Mouse (Mus musculus) intestine, postnatal 0 days (tissue): ENCODE data around the gene Epb42. TPM values are rescaled to one million over a fixed set of nuclear protein-coding genes. Genes with fewer than 3 reads are reported as not detected.

Experiments used
- ATAC-seq: fragments of 200-750 bp; cut with Nextera tagmentation; 2 replicates; pipeline ENCODE4 v1.8.0; 2017; ENCODE audit warnings: mild to moderate bottlenecking, moderate TSS enrichment, moderate library complexity
- H3K27ac ChIP-seq: fragments of 300-500 bp; sonication (generic); 2 replicates; pipeline ENCODE4 v1.5.1; 2014; ENCODE audit warnings: mild to moderate bottlenecking, low read depth, low read length, moderate library complexity
- H3K27me3 ChIP-seq: fragments of 300-500 bp; sonication (generic); replicated peaks from 2 replicates; pipeline ENCODE4 v1.6.1; 2014; ENCODE audit warnings: low read length, mixed read lengths; ENCODE audit not compliant: control insufficient read depth, insufficient read depth
- H3K36me3 ChIP-seq: fragments of 300-500 bp; sonication (generic); 2 replicates; pipeline ENCODE4 v1.6.1; 2014; ENCODE audit warnings: mild to moderate bottlenecking, moderate library complexity; ENCODE audit not compliant: control insufficient read depth, insufficient read depth
- H3K4me1 ChIP-seq: fragments of 300-500 bp; sonication (generic); replicated peaks from 2 replicates; pipeline ENCODE4 v1.6.1; 2014; ENCODE audit warnings: antibody characterized with exemption, low read length, mixed read lengths; ENCODE audit not compliant: control insufficient read depth, insufficient read depth
- H3K4me2 ChIP-seq: fragments of 300-500 bp; sonication (generic); replicated peaks from 2 replicates; pipeline ENCODE4 v1.6.1; 2014; ENCODE audit warnings: low read depth, mild to moderate bottlenecking, moderate library complexity
- H3K4me3 ChIP-seq: fragments of 300-500 bp; sonication (generic); 2 replicates; pipeline ENCODE4 v1.5.1; 2014; ENCODE audit warnings: low read depth, low read length
- H3K9ac ChIP-seq: fragments of 300-500 bp; sonication (generic); 2 replicates; pipeline ENCODE4 v1.6.1; 2014; ENCODE audit warnings: mild to moderate bottlenecking, low read depth, low read length
- H3K9me3 ChIP-seq: fragments of 300-500 bp; sonication (generic); 2 replicates; pipeline ENCODE4 v1.6.1; 2016; ENCODE audit warnings: mixed run types; ENCODE audit not compliant: control insufficient read depth
- CTCF ChIP-seq: sonication (generic); IDR thresholded peaks from 2 replicates; pipeline ENCODE4 v1.5.1; 2016; ENCODE audit warnings: low read depth, mild to moderate bottlenecking, control low read depth, antibody characterized with exemption, moderate library complexity
- WGBS: fragments of 180-500 bp; shearing (Covaris S2); extraction: QIAGEN DNeasy Blood & Tissue Kit; methylation state at CpG from one replicate; pipeline ENCODE4 v1.1.7; 2014; 5-methylcytosine and 5-hydroxymethylcytosine counted together
- polyA plus RNA-seq: library from polyadenylated mRNA; unstranded; fragments of >200 nt; fragmentation: Nextera tagmentation; extraction: Ambion mirVana; gene quantifications from 2 replicates; pipeline ENCODE4 v1.2.1, GENCODE M21; 2015

The Epb42 gene
- polyA plus RNA-seq, 1 experiment from 2014 or later, result 0.47 TPM

DNA sequence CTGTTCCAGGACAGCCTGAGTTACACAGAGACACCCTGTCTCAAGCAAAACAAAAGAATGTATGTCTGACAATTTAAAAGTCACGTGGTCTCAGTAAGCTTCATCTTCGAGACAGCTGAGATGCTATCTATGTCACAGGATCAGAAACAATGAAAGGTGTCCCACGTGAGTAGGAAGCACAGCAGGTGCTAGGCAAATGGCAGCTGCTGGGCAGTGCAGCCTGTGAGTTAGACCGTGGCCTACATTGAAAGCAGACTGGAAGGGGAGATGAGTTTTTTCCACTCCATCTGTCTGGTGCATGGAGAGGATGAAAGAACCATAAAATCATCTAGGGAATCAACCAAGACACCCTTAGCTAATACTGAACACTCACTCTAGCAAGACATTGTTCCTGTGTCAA lies 30.2 kb upstream of the Epb42 start:
- Histone ChIP-seq H3K36me3 (no peaks in the 10 kb centered on the region), H3K4me2 (no peak overlapping the region), H3K9me3 (no peaks in the 10 kb centered on the region), H3K4me3 (no peak overlapping the region), H3K9ac (no peak overlapping the region), H3K27ac (no peak overlapping the region), H3K27me3 (no peaks in the 10 kb centered on the region), H3K4me1 (no peaks in the 10 kb centered on the region)
- TF ChIP-seq CTCF, result no peak
- WGBS, result 62% methylated on average over 4 of the region's 4 CpGs
- ATAC-seq, result no peak

DNA sequence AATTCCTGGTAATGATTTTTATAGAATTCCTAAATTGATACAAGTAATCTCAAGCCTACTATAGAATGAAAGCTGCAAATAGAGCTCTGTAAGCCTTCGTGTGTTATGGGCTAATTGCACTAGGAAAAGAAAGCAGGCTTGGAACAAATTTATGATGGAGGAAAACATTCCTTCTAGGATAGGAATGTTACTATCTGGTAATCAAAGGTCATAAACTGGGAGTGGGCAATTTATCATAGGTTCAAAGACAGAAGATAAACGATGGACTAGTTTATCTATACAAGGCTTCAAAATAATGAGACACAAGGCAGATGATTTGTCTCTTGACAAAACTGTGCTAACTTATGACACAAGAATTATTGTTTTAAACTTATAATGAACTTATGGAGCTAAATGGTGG lies 24.4 kb upstream of the Epb42 start:
- Histone ChIP-seq H3K27ac (no peak overlapping the region), H3K4me2 (no peak overlapping the region), H3K4me1 (no peaks in the 10 kb centered on the region), H3K9ac (no peak overlapping the region), H3K4me3 (no peak overlapping the region), H3K9me3 (no peaks in the 10 kb centered on the region), H3K27me3 (no peaks in the 10 kb centered on the region), H3K36me3 (no peaks in the 10 kb centered on the region)
- no peak for TF ChIP-seq CTCF
- ATAC-seq, result no peak
- 33% methylated on average over 2 of the region's 2 CpGs for WGBS

DNA sequence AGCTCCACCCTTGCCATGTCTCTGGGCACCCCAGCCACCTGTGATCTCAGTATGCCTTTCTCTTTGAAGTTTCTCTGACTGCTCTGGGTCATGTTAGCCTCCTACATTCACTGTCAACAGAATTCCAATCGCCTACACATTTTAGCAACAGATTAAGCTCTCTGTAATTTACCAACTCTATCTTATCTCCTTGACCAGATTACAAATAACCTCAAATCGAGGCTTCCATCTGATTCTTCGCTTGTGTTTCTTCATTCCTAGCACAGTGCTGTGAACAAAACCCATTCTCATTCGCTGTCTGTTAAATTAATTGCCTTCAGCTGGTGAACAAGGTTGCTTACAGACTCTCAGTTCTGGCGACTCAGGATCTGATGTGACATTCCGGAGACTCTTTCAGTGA lies 21.1 kb upstream of the Epb42 start:
- ATAC-seq, result no peak
- no peaks in the 10 kb centered on the region for H3K27me3 ChIP-seq
- no peak overlapping the region for H3K9ac ChIP-seq
- H3K4me3 ChIP-seq, result no peak overlapping the region
- no peaks in the 10 kb centered on the region for H3K4me1 ChIP-seq
- no peak overlapping the region for H3K27ac ChIP-seq
- no peaks in the 10 kb centered on the region for H3K36me3 ChIP-seq
- no peak overlapping the region for H3K4me2 ChIP-seq
- no peak for TF ChIP-seq CTCF
- no peaks in the 10 kb centered on the region for H3K9me3 ChIP-seq
- WGBS, result 46% methylated on average over 6 of the region's 6 CpGs

DNA sequence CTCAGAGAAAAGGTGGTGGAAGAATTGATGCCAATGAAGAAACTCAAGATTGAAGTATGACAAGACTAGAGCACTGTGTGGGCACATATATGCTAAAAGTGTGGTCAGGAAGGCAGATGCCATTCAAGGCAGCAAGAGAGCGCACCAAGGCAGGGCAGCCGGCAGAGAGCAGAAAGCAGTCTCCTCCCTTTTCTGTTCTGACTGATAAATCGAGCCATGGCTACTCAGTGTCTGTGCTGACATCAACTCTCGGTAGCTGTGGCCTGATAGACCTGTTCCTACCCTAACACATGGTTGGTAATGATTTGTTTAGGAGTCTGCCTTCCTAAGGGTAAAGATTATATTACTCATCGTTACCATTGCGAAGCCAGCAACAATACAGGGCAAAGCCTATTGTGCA lies 19.0 kb upstream of the Epb42 start:
- Histone ChIP-seq H3K27me3 (no peaks in the 10 kb centered on the region), H3K4me3 (no peak overlapping the region), H3K9ac (no peak overlapping the region), H3K4me2 (no peak overlapping the region), H3K36me3 (no peaks in the 10 kb centered on the region), H3K9me3 (no peaks in the 10 kb centered on the region), H3K27ac (no peak overlapping the region), H3K4me1 (no peaks in the 10 kb centered on the region)
- ATAC-seq, result no peak
- TF ChIP-seq CTCF, result no peak
- 81% methylated on average over 6 of the region's 6 CpGs for WGBS

DNA sequence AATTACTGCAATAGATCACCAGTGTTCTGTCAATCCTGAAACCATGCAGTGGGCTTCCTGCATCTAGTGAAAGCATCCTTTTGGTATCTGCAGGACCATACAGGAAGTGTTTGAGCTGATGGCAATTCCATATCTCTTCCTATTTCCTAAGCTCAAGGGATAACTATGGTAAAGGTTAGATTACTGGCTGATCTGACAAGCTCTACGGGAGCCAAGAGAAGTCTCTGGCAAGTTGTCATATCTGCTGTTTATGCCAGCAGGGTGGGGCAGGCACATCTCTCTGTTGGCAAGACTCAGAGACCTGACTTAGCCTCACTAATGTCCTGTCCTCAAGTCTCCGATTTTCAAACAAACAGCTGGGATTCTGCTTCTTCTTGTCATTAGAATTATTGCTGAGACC lies 17.2 kb upstream of the Epb42 start:
- H3K9ac ChIP-seq, result no peak overlapping the region
- no peak overlapping the region for H3K27ac ChIP-seq
- H3K4me2 ChIP-seq, result no peak overlapping the region
- ATAC-seq, result no peak
- H3K9me3 ChIP-seq, result no peaks in the 10 kb centered on the region
- H3K4me1 ChIP-seq, result no peaks in the 10 kb centered on the region
- 58% methylated on average over 2 of the region's 2 CpGs for WGBS
- no peaks in the 10 kb centered on the region for H3K36me3 ChIP-seq
- H3K27me3 ChIP-seq, result no peaks in the 10 kb centered on the region
- no peak for TF ChIP-seq CTCF
- no peak overlapping the region for H3K4me3 ChIP-seq

DNA sequence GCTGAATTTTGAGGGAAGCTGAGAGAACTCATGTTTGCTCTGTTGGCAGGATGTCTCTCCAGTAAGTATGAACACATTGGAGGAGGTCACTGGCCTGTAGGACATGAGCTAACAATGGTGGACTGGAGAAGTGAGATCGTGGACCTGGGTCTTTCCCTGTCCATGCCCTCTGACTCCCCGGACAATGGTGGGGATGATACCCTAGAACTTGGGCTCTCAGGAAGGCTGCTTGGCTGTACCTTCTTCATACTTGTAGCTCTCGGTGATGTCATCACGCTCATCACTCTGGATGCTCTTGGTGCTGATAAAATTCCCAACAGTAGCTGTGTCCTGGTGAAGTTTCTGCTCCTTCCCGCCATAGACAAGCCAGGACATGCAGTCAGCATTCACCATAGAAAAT lies 15.3 kb upstream of the Epb42 start:
- 88% methylated on average over 5 of the region's 5 CpGs for WGBS
- H3K9me3 ChIP-seq, result no peaks in the 10 kb centered on the region
- H3K4me1 ChIP-seq, result no peaks in the 10 kb centered on the region
- H3K27ac ChIP-seq, result no peak overlapping the region
- no peaks in the 10 kb centered on the region for H3K27me3 ChIP-seq
- no peak overlapping the region for H3K4me3 ChIP-seq
- no peak overlapping the region for H3K4me2 ChIP-seq
- TF ChIP-seq CTCF, result no peak
- ATAC-seq, result no peak
- H3K36me3 ChIP-seq, result no peaks in the 10 kb centered on the region
- H3K9ac ChIP-seq, result no peak overlapping the region

DNA sequence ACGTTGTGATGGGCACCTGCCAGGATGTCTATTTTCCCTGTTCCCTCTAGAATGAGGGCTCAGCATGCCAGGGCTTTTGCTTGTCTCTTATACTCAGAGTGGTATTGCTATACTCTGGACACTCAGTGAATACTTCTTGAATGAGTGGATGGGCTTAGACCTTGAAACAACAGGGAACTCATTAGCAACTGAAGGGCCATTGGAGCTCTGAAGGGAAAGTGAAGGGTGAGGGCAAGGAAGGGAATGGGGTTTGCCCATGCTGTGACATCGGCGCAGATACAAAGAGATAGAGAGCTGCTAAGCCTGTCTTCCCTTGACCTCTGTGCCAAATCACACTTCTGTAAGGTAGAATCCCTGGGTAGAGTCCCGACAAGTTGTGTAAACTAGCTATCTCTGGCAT lies 8.8 kb upstream of the Epb42 start:
- Histone ChIP-seq H3K27ac (no peak overlapping the region), H3K9me3 (no peaks in the 10 kb centered on the region), H3K4me1 (no peaks in the 10 kb centered on the region), H3K4me2 (no peak overlapping the region), H3K36me3 (no peaks in the 10 kb centered on the region), H3K9ac (no peak overlapping the region), H3K4me3 (no peak overlapping the region), H3K27me3 (no peaks in the 10 kb centered on the region)
- no peak for ATAC-seq
- WGBS, result 77% methylated on average over 4 of the region's 4 CpGs
- TF ChIP-seq CTCF, result no peak
